Mouse (Mus musculus): ENCODE results near the gene Tcf3. TPM values are rescaled to one million over a fixed set of nuclear protein-coding genes. Genes with fewer than 3 reads are reported as not detected.

Tcf3 gene
- total and polyA plus RNA-seq, 2 experiments from 2014 or later, result 36.1 to 91.4 TPM

- Histone ChIP-seq H3K27ac (ENCODE audit: low read depth, low read length) (no peak overlapping the region), H3K4me3 (ENCODE audit: low read depth, low read length) (peak overlapping the region; percentile 96; the same call in 1 of the 2 replicates), H3K9ac (peak overlapping the region; percentile 14; the same call in 1 of the 2 replicates), H3K4me2 (ENCODE audit: low read depth) (peak overlapping the region; percentile 97), H3K4me1 (ENCODE audit: insufficient read depth) (peaks cover 21% of the 10 kb centered on the region), H3K9me3 (ENCODE audit: low read length) (no peaks in the 10 kb centered on the region), H3K36me3 (ENCODE audit: insufficient read depth) (peaks cover 50% of the 10 kb centered on the region), H3K27me3 (ENCODE audit: insufficient read depth, low read length) (no peaks in the 10 kb centered on the region)
- TF ChIP-seq CTCF (IDR thresholded peaks at IDR 0.05; ENCODE audit: low read depth), result no peak
- 75% methylated on average over 7 of the region's 7 CpGs for WGBS
- no peak for ATAC-seq
- DNase-seq, result no peak
These were observed 50.6 kb downstream of the Tcf3 start for GRCm38 (mm10) chr10:80382641-80383365.

GRCm38 (mm10) chr10:80377716-80378115 lies 55.7 kb downstream of the Tcf3 start:
- 55% methylated on average over 10 of the region's 10 CpGs for WGBS
- ATAC-seq, result no peak

GRCm38 (mm10) chr10:80376160-80376559 lies 57.3 kb downstream of the Tcf3 start:
- H3K27ac ChIP-seq (ENCODE audit: low read depth, low read length), result no peak overlapping the region
- no peaks in the 10 kb centered on the region for H3K9me3 ChIP-seq (ENCODE audit: low read length)
- 3% methylated on average over 7 of the region's 7 CpGs for WGBS
- ATAC-seq, result peak; percentile 78
- H3K27me3 ChIP-seq (ENCODE audit: insufficient read depth, low read length), result no peaks in the 10 kb centered on the region
- peaks cover 22% of the 10 kb centered on the region for H3K36me3 ChIP-seq (ENCODE audit: insufficient read depth)
- H3K4me2 ChIP-seq (ENCODE audit: low read depth), result no peak overlapping the region
- no peak overlapping the region for H3K9ac ChIP-seq
- H3K4me3 ChIP-seq (ENCODE audit: low read depth, low read length), result no peak overlapping the region
- TF ChIP-seq CTCF (IDR thresholded peaks at IDR 0.05; ENCODE audit: low read depth), result peak; percentile 95
- no peaks in the 10 kb centered on the region for H3K4me1 ChIP-seq (ENCODE audit: insufficient read depth)
- peak; percentile 96 for DNase-seq

More at GRCm38 (mm10) chr10:80377716-80378115, 55.7 kb downstream of the Tcf3 start:
- Histone ChIP-seq H3K9me3 (ENCODE audit: low read length) (no peaks in the 10 kb centered on the region), H3K27me3 (ENCODE audit: insufficient read depth, low read length) (no peaks in the 10 kb centered on the region), H3K4me1 (ENCODE audit: insufficient read depth) (no peaks in the 10 kb centered on the region), H3K27ac (ENCODE audit: low read depth, low read length) (no peak overlapping the region), H3K36me3 (ENCODE audit: insufficient read depth) (peaks cover 38% of the 10 kb centered on the region), H3K4me2 (ENCODE audit: low read depth) (no peak overlapping the region), H3K4me3 (ENCODE audit: low read depth, low read length) (no peak overlapping the region), H3K9ac (no peak overlapping the region)
- TF ChIP-seq CTCF (IDR thresholded peaks at IDR 0.05; ENCODE audit: low read depth), result peak; percentile 73
- DNase-seq, result no peak

- ATAC-seq, result no peak
- H3K27me3 ChIP-seq (ENCODE audit: insufficient read depth, low read length), result no peaks in the 10 kb centered on the region
- no peak overlapping the region for H3K4me2 ChIP-seq (ENCODE audit: low read depth)
- H3K9me3 ChIP-seq (ENCODE audit: low read length), result no peaks in the 10 kb centered on the region
- H3K9ac ChIP-seq, result no peak overlapping the region
- peaks cover 4% of the 10 kb centered on the region; the same call in 1 of the 2 replicates for H3K36me3 ChIP-seq (ENCODE audit: insufficient read depth)
- peak; percentile 69 for TF ChIP-seq CTCF (IDR thresholded peaks at IDR 0.05; ENCODE audit: low read depth)
- no peak overlapping the region for H3K27ac ChIP-seq (ENCODE audit: low read depth, low read length)
- whole genome bisulfite sequencing, result 27% methylated on average over 6 of the region's 6 CpGs
- H3K4me1 ChIP-seq (ENCODE audit: insufficient read depth), result no peaks in the 10 kb centered on the region
- peak; percentile 65 for DNase-seq
- no peak overlapping the region for H3K4me3 ChIP-seq (ENCODE audit: low read depth, low read length)
These were observed 59.4 kb downstream of the Tcf3 start for GRCm38 (mm10) chr10:80374063-80374462.

GRCm38 (mm10) chr10:80372706-80373105 lies 60.7 kb downstream of the Tcf3 start:
- Histone ChIP-seq H3K4me3 (ENCODE audit: low read depth, low read length) (no peak overlapping the region), H3K9ac (no peak overlapping the region), H3K9me3 (ENCODE audit: low read length) (no peaks in the 10 kb centered on the region), H3K27ac (ENCODE audit: low read depth, low read length) (no peak overlapping the region), H3K4me2 (ENCODE audit: low read depth) (no peak overlapping the region), H3K27me3 (ENCODE audit: insufficient read depth, low read length) (no peaks in the 10 kb centered on the region), H3K36me3 (ENCODE audit: insufficient read depth) (no peaks in the 10 kb centered on the region), H3K4me1 (ENCODE audit: insufficient read depth) (no peaks in the 10 kb centered on the region)
- WGBS, result 78% methylated on average over 6 of the region's 6 CpGs
- TF ChIP-seq CTCF (IDR thresholded peaks at IDR 0.05; ENCODE audit: low read depth), result no peak
- DNase-seq (no peak), ATAC-seq (no peak)

GRCm38 (mm10) chr10:80371983-80372382 lies 61.5 kb downstream of the Tcf3 start:
- TF ChIP-seq CTCF (IDR thresholded peaks at IDR 0.05; ENCODE audit: low read depth), result no peak; the same call in 1 of the 2 replicates
- Histone ChIP-seq H3K36me3 (ENCODE audit: insufficient read depth) (no peaks in the 10 kb centered on the region), H3K4me3 (ENCODE audit: low read depth, low read length) (no peak overlapping the region), H3K27me3 (ENCODE audit: insufficient read depth, low read length) (no peaks in the 10 kb centered on the region), H3K9me3 (ENCODE audit: low read length) (no peaks in the 10 kb centered on the region), H3K4me1 (ENCODE audit: insufficient read depth) (no peaks in the 10 kb centered on the region), H3K9ac (no peak overlapping the region), H3K4me2 (ENCODE audit: low read depth) (peak overlapping the region; percentile 13; the same call in 1 of the 2 replicates), H3K27ac (ENCODE audit: low read depth, low read length) (peak overlapping the region; percentile 10; the same call in 1 of the 2 replicates)
- no peak for ATAC-seq
- 50% methylated on average over 9 of the region's 9 CpGs for WGBS
- DNase-seq, result no peak

- peak overlapping the region; percentile 10; the same call in 1 of the 2 replicates for H3K27ac ChIP-seq (ENCODE audit: low read depth, low read length)
- 0 out of 2 replicates have a peak overlapping the region, but pooled peaks have one; percentile 11 for H3K4me3 ChIP-seq (ENCODE audit: low read depth, low read length)
- no peaks in the 10 kb centered on the region for H3K4me1 ChIP-seq (ENCODE audit: insufficient read depth)
- peak; percentile 79 for DNase-seq
- H3K27me3 ChIP-seq (ENCODE audit: insufficient read depth, low read length), result no peaks in the 10 kb centered on the region
- no peaks in the 10 kb centered on the region for H3K9me3 ChIP-seq (ENCODE audit: low read length)
- no peak for TF ChIP-seq CTCF (IDR thresholded peaks at IDR 0.05; ENCODE audit: low read depth)
- WGBS, result 3% methylated on average over 12 of the region's 12 CpGs
- H3K9ac ChIP-seq, result no peak overlapping the region
- ATAC-seq, result peak; percentile 84
- peak overlapping the region; percentile 13; the same call in 1 of the 2 replicates for H3K4me2 ChIP-seq (ENCODE audit: low read depth)
- H3K36me3 ChIP-seq (ENCODE audit: insufficient read depth), result no peaks in the 10 kb centered on the region
These were observed 62.0 kb downstream of the Tcf3 start for GRCm38 (mm10) chr10:80371411-80371966.

Measured in forebrain, postnatal 0 days (tissue).